Mouse (Mus musculus): ENCODE measurements around the gene Cox5a.

DNA sequence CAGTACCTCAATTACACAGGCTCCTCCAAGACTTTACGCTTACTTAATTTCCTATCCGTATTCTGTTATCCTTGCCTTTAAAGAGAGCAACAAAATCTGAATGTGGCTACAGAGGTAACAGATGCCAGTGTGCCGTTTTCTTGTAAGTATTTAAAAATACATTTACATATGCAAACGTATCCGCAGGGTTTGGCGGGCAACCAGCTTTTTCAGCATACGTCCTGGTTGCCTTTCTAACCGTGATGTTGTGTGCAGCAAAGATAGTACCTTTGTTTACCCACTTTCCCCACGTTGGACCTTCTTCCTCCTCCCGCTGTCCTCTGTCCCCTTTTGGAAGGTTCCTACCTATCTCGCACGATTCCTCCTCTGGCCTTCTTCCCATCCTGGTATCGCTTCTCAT, 19.6 kb upstream of the Cox5a start:
- TF ChIP-seq CTCF (IDR thresholded peaks at IDR 0.05; ENCODE audit: extremely low read depth, insufficient read length, insufficient replicate concordance, low read depth, low read length) (no peak), POLR2A (IDR thresholded peaks at IDR 0.05; ENCODE audit: low read depth, low read length) (no peak)

Data from small intestine, adult 2 months (tissue).